Mouse (Mus musculus) heart, adult 2 months (tissue): ENCODE results near the gene Tmtc2.

Experiments used
- CTCF ChIP-seq: fragments of 200-600 bp; IDR thresholded peaks from 2 replicates; pipeline ENCODE4 v1.8.1; 2022; ENCODE audit warnings: antibody characterized with exemption, mild to moderate bottlenecking, moderate library complexity
- EP300 ChIP-seq: fragments of 200-500 bp; IDR thresholded peaks from 2 replicates; pipeline ENCODE4 v1.6.1; 2011; ENCODE audit warnings: low read depth, low read length, control low read depth; ENCODE audit not compliant: insufficient read depth
- POLR2A ChIP-seq: fragments of 200-500 bp; IDR thresholded peaks from 2 replicates; pipeline ENCODE4 v1.6.1; 2011; ENCODE audit warnings: mild to moderate bottlenecking, low read depth, low read length, control low read depth; ENCODE audit not compliant: insufficient read depth

GRCm38 (mm10) chr10:105428080-105428479 lies 146.2 kb downstream of the Tmtc2 start:
- TF ChIP-seq EP300 (no peak), POLR2A (no peak), CTCF (no peak)
